Mouse (Mus musculus) lung, embryonic 15.5 days (tissue): ENCODE measurements around the gene Gm17364. TPM values are rescaled to one million over a fixed set of nuclear protein-coding genes. Genes with fewer than 3 reads are reported as not detected.

Experiments used
- ATAC-seq: fragments of 200-750 bp; cut with Nextera tagmentation; 2 replicates; pipeline ENCODE4 v1.8.0; 2017; ENCODE audit warnings: moderate number of reproducible peaks, borderline replicate concordance; ENCODE audit not compliant: low FRiP score, low TSS enrichment; ENCODE audit errors: extremely low read depth
- H3K27ac ChIP-seq: fragments of 300-500 bp; sonication (generic); 2 replicates; pipeline ENCODE4 v1.5.1; 2015; ENCODE audit warnings: moderate library complexity, mild to moderate bottlenecking, inconsistent platforms
- H3K27me3 ChIP-seq: fragments of 300-500 bp; sonication (generic); 2 replicates; pipeline ENCODE4 v1.6.1; 2015; ENCODE audit warnings: inconsistent platforms
- H3K36me3 ChIP-seq: fragments of 300-500 bp; sonication (generic); 2 replicates; pipeline ENCODE4 v1.6.1; 2015; ENCODE audit warnings: inconsistent platforms
- H3K4me1 ChIP-seq: fragments of 300-500 bp; sonication (generic); 2 replicates; pipeline ENCODE4 v1.6.1; 2015; ENCODE audit warnings: inconsistent platforms
- H3K4me2 ChIP-seq: fragments of 300-500 bp; sonication (generic); 2 replicates; pipeline ENCODE4 v1.6.1; 2015; ENCODE audit warnings: inconsistent platforms, mild to moderate bottlenecking, moderate library complexity
- H3K4me3 ChIP-seq: fragments of 300-500 bp; sonication (generic); 2 replicates; pipeline ENCODE4 v1.5.1; 2015; ENCODE audit warnings: mild to moderate bottlenecking, inconsistent platforms
- H3K9ac ChIP-seq: fragments of 300-500 bp; sonication (generic); 2 replicates; pipeline ENCODE4 v1.6.1; 2015; ENCODE audit warnings: inconsistent platforms
- H3K9me3 ChIP-seq: fragments of 300-500 bp; sonication (generic); 2 replicates; pipeline ENCODE4 v1.6.1; 2016; ENCODE audit warnings: inconsistent platforms
- WGBS: fragments of 180-500 bp; shearing (Covaris S2); methylation state at CpG from one replicate; pipeline ENCODE4 v1.1.7; 2015; 5-methylcytosine and 5-hydroxymethylcytosine counted together
- polyA plus RNA-seq: library from polyadenylated mRNA; unstranded; fragments of >200 nt; fragmentation: Nextera tagmentation; extraction: Ambion mirVana; gene quantifications from 2 replicates; pipeline ENCODE4 v1.2.1, GENCODE M21; 2015

Gm17364 gene
- polyA plus RNA-seq, 1 experiment from 2014 or later: not detected

- Histone ChIP-seq H3K4me3 (no peak overlapping the region), H3K36me3 (no peaks in the 10 kb centered on the region), H3K9me3 (no peaks in the 10 kb centered on the region), H3K4me1 (no peaks in the 10 kb centered on the region), H3K9ac (no peak overlapping the region), H3K27ac (no peak overlapping the region), H3K4me2 (no peak overlapping the region), H3K27me3 (no peaks in the 10 kb centered on the region)
- ATAC-seq: no peak
- WGBS: 80% methylated on average over 7 of the region's 7 CpGs
These were observed 40.5 kb downstream of the Gm17364 start for GRCm38 (mm10) chr13:41233241-41233640.

GRCm38 (mm10) chr13:41232209-41232608, 41.6 kb downstream of the Gm17364 start:
- Histone ChIP-seq H3K4me1 (no peaks in the 10 kb centered on the region), H3K27ac (no peak overlapping the region), H3K4me3 (no peak overlapping the region), H3K27me3 (no peaks in the 10 kb centered on the region), H3K4me2 (no peak overlapping the region), H3K36me3 (no peaks in the 10 kb centered on the region), H3K9me3 (no peaks in the 10 kb centered on the region), H3K9ac (no peak overlapping the region)
- 87% methylated on average over 15 of the region's 15 CpGs for WGBS
- ATAC-seq: no peak

GRCm38 (mm10) chr13:41231389-41231983, 42.3 kb downstream of the Gm17364 start:
- no peaks in the 10 kb centered on the region for H3K27me3 ChIP-seq
- no peaks in the 10 kb centered on the region for H3K36me3 ChIP-seq
- no peak overlapping the region for H3K9ac ChIP-seq
- no peak overlapping the region for H3K4me3 ChIP-seq
- no peaks in the 10 kb centered on the region for H3K9me3 ChIP-seq
- no peak overlapping the region for H3K4me2 ChIP-seq
- WGBS: 68% methylated on average over 12 of the region's 12 CpGs
- no peak for ATAC-seq
- H3K27ac ChIP-seq: no peak overlapping the region
- no peaks in the 10 kb centered on the region for H3K4me1 ChIP-seq

- no peaks in the 10 kb centered on the region for H3K9me3 ChIP-seq
- H3K27me3 ChIP-seq: no peaks in the 10 kb centered on the region
- H3K4me3 ChIP-seq: no peak overlapping the region
- H3K27ac ChIP-seq: no peak overlapping the region
- no peak overlapping the region for H3K4me2 ChIP-seq
- no peak overlapping the region for H3K9ac ChIP-seq
- H3K36me3 ChIP-seq: no peaks in the 10 kb centered on the region
- no peaks in the 10 kb centered on the region for H3K4me1 ChIP-seq
- no peak for ATAC-seq
- WGBS: 80% methylated on average over 5 of the region's 5 CpGs
These were observed 43.5 kb downstream of the Gm17364 start for GRCm38 (mm10) chr13:41230256-41230655.

- no peaks in the 10 kb centered on the region for H3K36me3 ChIP-seq
- no peak for ATAC-seq
- H3K4me1 ChIP-seq: no peaks in the 10 kb centered on the region
- no peaks in the 10 kb centered on the region for H3K9me3 ChIP-seq
- 74% methylated on average over 5 of the region's 5 CpGs for WGBS
- H3K27ac ChIP-seq: no peak overlapping the region
- H3K9ac ChIP-seq: no peak overlapping the region
- no peak overlapping the region for H3K4me3 ChIP-seq
- no peaks in the 10 kb centered on the region for H3K27me3 ChIP-seq
- no peak overlapping the region for H3K4me2 ChIP-seq
These were observed 45.7 kb downstream of the Gm17364 start for GRCm38 (mm10) chr13:41228060-41228459.

GRCm38 (mm10) chr13:41226513-41226912, 47.3 kb downstream of the Gm17364 start:
- no peak for ATAC-seq
- whole genome bisulfite sequencing: 34% methylated on average over 5 of the region's 5 CpGs
- Histone ChIP-seq H3K4me3 (no peak overlapping the region), H3K9ac (no peak overlapping the region), H3K4me2 (no peak overlapping the region), H3K4me1 (no peaks in the 10 kb centered on the region), H3K27me3 (no peaks in the 10 kb centered on the region), H3K36me3 (no peaks in the 10 kb centered on the region), H3K9me3 (no peaks in the 10 kb centered on the region), H3K27ac (no peak overlapping the region)

Other genes starting within 250 kb of the Gm17364 start
- gene Mak, start 194.3 kb downstream of the Gm17364 start, polyA plus RNA-seq: 1.3 and 1.7 TPM in 2 replicates
- not detected in 2 replicates for gene Gcm2, start 162.9 kb downstream of the Gm17364 start, polyA plus RNA-seq
- not detected in 2 replicates for gene Sycp2l, start 159.7 kb downstream of the Gm17364 start, polyA plus RNA-seq
- gene Elovl2, start 53.6 kb downstream of the Gm17364 start, polyA plus RNA-seq: 3.5 and 4.3 TPM in 2 replicates
- gene Smim13, start 24.1 kb downstream of the Gm17364 start, polyA plus RNA-seq: 11.8 and 12.7 TPM in 2 replicates
- gene Nedd9, start 213.4 kb upstream of the Gm17364 start, polyA plus RNA-seq: 71.7 and 76.3 TPM in 2 replicates